Mouse (Mus musculus) liver, postnatal 0 days (tissue): Measurements from ENCODE around the gene Nudt4.

ENCODE experiments used
- CTCF ChIP-seq: sonication (generic); IDR thresholded peaks from 2 replicates; pipeline ENCODE4 v1.5.1; 2016; ENCODE audit warnings: antibody characterized with exemption, low read depth
- EP300 ChIP-seq: IDR thresholded peaks from 2 replicates; pipeline ENCODE4 v1.6.1; 2016; ENCODE audit warnings: antibody characterized with exemption, low read depth, mild to moderate bottlenecking

- 0 out of 2 replicates have a peak, but pooled peaks have one; percentile 5 for TF ChIP-seq CTCF
- no peak for TF ChIP-seq EP300
Measured at GRCm38 (mm10) chr10:95535399-95536221, 28.3 kb downstream of the Nudt4 start.
